Mouse (Mus musculus): ENCODE measurements around the gene Slc38a6.

Gene Slc38a6

DNA sequence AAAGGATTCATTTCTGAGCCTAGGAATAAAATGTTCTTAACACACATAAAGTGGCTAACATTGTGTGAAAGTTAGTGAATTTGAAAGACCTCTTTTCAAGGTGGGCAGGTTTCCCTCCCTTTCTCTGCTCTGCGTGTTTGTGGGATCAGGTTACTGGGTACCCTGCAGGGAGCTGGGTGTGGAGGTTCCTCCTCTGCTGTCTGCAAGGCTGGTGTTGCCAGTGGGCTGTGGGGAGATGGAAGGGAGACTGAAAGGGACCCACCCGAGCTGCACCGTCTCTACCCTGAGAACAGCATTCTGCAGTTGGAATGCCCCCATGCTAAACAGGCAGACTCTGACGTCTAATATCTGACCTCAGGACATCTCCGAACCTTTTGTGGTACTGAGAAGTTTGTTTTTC is 70.7 kb downstream of the Slc38a6 start:
- no peak for DNase-seq (ENCODE audit: extremely low spot score)

DNA sequence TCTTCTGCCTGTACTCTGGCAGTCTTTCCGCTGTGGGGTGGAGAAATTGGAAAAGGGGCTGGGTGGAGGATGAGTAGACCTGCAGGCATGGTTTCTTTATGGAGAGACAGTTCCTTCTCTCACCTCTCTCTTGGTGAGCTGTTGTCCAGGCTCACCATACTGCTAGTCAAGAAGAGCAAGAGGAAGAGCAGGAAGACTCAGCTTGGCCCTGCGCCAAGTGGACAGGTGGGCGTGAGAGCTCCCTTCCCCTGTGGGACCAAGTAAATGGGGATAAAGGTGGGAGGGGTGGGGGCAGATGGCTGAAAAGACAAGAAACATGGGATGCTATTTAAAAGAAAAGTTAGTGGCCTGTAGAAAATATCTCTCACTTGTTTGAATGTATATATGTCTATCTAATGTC is 71.2 kb downstream of the Slc38a6 start:
- DNase-seq (ENCODE audit: extremely low spot score), result no peak

DNA sequence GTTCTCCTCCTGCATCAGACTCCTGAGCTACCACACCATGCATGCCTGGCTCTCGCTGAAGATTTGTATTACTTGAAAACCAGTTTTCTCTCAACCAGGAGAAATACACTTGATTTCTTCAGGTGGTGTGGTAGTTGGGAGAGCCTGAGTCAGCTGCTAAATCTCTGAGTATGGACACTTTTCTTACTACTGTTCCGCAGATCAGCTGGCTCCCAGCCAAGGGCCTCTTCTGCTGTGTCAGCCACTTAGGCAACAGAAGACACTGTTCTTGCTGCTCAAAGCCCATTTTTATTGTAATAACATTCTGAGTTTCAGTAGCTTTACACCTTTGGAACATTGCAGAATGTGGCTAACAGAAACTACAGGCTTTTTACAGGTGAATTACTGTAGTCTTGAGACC is 72.1 kb downstream of the Slc38a6 start:
- no peak for DNase-seq (ENCODE audit: extremely low spot score)

DNA sequence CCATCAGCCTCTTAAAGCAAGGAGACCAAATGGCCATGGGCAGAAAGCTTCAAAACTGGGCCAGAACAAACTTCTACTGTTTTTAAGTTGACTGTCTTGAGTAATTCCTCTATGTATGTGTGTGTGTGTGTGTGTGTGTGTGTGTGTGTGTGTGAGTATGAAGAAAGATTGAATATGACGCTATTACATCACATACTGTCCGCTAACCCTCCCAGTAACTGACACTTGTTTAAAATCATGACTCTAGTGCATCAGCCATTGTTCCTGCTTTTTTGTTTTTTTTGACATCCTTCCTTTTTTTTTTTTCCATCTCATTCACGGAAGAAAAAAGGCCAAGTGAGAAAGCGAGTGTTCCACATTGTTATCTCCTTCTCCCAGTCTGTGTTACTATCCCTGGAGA is 72.9 kb downstream of the Slc38a6 start:
- DNase-seq (ENCODE audit: extremely low spot score), result no peak

DNA sequence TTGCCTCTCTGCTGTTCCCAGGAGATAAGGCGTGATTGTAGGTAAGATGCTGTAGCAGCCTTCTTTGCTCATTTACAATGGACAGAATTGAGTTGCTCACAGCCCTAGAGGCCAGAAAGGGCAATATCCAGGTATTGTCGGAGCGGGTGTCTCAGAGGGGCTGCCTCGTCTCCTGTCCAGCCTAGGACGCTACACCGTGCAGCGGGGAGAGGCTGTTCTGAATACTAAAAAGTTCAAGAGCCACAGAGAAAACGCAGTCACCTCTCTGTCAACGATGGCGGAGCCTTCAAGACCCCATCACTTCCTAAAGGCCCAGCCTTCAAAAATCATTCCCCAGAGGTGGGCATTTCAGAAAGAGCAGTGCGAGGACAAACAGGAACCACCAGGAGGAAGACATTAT is 74.6 kb downstream of the Slc38a6 start:
- DNase-seq (ENCODE audit: extremely low spot score), result no peak

DNA sequence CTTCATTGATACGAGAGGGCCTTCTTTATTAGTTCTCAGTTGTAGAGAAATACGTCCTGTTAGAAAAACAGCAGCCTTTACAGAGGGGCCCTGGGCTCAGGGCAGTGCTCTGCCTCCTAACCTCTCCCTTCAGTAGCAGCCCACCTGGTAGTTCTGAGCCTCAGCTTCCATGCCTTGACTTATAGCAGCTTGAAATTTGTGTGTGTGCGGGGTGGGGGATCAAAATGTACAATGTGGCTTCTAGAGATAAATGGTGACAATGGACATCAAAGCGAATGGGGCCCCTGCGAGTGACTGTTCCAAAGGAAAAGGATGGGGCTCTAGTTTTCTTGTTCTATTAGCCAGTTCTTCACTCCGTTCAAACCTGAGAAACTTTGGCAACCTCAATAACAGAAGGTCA is 76.8 kb downstream of the Slc38a6 start:
- no peak for DNase-seq (ENCODE audit: extremely low spot score)

DNA sequence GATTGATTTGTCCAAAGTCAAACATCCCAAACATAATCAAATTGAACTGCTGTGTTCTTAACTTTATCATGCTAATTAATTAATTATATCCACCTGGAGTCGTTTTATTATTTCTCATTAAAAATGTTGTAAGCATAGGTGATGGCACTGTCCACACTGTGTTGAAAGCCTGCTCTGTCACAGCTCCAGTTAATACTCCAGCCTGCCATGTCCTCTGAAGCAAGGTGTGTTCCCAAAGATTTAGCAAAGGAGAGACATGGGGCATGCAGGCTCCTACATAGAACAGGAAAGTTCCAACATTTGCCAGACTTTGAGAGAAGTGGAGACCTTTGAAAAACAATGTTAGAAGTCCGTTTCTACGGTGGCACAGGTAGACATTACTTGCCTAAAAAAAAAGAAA is 77.4 kb downstream of the Slc38a6 start:
- DNase-seq (ENCODE audit: extremely low spot score), result no peak

DNA sequence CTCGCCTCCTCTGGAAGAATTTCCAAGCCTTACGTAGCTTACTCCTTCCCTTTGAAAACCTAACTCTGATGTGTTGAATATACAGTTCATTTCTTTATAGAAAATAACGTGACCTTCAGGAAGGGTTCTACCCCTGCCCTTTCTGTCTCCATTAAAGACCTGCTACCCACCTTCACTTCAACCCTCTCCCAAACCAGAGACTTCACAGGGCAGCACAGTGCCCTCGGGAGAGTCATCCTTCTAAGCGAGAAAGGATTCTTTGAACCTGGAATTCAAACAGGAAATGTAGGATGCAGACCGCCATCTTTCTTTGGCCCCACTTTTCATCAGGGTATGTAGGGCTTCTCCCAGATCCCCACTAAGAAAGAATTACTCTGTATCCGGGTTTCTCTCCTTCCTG is 80.0 kb downstream of the Slc38a6 start:
- DNase-seq (ENCODE audit: extremely low spot score), result no peak

DNA sequence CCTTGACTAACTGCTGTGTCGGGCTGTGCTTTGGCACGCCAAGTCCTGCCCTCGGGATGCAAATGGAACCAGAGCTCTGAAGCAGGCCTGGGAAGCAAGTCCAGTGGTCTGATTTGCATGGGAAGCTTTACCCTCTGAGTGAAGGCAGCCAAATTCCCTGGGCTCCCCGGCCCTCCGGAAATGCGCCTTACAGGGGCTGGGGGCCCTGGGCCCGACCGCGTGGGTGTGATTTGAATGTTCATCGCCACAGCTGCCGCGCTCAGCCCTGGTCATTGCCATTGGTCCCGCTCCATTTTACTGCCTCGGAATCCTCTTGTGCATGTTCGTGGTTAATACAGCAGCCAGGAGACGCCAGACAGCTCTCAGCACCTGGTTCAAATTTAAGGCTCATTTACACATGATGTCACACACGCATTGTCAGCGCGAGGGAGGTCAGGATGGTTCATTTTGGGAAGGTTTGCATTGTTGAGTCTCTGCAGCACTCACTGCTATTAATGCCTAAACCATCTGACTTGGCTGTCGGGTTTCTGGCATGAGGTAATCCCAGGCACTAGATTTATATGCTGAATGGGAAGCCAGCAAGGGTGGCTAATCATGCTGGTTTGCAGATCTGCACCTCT is 81.0 kb downstream of the Slc38a6 start:
- DNase-seq (ENCODE audit: extremely low spot score), result peak; percentile 59

DNA sequence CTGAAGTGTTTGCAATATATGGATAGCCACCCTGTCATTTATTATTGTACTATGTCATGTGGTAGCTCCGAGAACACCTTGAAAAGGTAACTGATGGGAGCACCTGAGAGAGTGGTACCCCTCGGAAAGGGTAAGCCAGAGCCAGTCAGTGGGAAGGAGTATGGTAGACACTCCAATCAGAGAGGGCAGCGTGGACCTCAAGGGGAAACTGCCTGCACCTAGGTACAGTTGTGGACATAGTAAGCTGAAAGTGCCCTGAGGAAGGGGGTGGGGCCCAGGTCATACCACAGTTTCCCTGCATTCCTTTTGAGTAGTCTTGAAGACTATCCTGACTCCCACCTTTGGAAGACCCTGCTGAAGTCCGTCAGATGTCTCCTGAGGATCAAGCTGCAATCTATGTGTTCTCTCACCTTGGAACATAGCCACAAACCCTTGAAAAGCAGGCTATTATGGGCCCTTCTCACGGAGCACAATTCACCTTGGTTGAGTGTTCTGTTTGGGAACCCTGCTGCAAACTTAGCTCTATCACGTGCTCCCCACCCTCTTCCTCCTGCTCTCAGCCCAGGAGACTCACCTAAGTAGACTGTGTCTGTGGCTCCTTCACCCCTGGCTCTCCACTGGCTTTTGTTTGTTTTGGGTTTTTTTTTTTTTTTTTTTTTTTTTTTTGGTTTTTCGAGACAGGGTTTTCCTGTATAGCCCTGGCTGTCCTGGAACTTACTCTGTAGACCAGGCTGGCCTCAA is 82.5 kb downstream of the Slc38a6 start:
- no peak for DNase-seq (ENCODE audit: extremely low spot score)

DNA sequence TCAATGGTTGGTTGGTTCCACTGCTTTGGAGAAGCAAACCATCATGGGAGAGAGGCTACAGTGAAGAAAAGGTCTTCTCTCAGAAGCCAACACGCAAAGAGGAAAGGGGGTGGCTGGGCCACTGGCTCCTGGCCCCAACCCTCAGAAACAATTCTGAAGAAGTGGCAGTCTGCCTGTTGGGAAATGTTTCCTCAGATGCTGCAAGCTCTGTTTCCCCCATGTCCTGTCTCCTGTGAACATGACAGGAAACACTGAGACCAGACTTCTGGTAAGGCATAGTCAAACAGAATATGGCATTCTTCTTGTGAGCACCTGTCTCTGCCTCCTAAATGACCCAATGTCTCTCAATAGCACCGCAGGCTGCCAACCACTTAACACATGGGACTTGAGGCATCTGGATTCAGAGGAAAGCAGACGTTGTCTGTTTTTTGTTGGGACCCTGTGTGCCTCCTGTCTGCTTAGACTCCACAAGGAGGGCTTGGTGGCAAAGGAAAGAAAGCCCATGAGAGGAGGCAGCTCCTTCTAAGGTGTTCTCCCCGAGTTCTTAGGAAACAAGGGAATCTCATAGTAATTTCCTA is 83.9 kb downstream of the Slc38a6 start:
- DNase-seq (ENCODE audit: extremely low spot score), result no peak

DNA sequence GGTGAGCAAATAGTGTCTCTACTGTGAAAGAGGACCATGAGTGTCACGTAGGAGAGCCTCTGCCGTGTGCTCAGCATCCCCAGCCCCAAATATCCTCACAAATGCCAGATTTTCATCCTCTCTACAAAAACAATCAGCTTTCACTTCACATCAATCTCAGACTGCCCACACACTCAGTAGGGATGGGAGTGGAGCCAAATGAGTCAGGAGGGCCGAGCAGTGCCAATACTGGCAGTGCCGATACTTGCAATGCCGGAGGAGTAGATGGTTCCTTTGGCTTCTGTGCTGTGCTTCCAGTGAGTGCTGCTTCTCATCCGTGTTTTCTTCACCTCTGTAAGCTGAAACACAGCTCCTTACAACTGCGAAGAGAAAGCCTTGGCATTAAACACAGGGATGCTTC is 84.6 kb downstream of the Slc38a6 start:
- no peak for DNase-seq (ENCODE audit: extremely low spot score)

DNA sequence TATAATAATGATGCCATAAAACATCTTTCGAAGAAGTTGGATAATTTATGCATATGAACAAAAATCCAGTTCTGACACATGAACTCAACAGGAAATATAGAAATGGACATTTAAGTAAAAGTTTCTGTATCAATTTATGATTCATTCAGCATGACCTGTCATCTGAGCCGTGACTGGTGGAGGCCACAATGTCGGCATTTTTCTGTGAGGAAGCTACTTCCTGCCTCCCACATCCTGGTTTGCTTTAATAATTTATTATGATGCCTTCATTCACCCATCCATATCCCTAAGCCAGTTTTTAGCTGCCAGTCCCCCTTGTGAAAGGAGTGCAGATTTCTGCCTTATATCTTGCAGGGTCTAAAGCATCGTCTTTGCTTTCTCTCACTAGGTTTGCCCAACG is 91.4 kb downstream of the Slc38a6 start:
- no peak for DNase-seq (ENCODE audit: extremely low spot score)

DNA sequence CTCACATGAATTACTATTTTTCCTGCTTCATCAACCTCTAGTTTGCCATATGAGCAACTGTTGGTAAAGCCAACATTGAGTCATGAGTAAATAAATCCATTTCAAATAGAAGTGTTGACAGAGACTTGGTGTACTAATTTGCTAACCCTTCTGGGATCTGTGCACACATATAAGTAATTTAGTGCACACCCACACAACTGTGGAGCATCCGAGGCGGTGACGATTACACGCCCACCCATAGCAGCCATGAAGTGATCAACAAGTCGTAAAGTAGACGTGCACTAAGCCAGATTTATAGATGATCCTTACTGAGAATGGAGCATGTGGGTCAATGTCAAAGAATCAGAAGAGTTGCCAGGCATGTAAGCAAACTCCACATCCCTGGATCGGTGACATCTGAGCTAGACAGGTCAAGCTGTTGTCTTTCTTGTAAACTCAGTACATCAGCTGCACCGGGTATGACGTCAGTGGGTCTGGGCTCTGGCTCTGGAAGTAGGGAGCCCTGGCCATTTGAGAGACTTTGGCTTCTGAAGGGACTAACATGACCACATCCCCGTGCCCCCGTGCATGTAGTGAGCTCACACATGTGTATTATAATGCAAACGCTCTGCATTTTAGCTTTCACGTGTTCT is 92.3 kb downstream of the Slc38a6 start:
- no peak for DNase-seq (ENCODE audit: extremely low spot score)

DNA sequence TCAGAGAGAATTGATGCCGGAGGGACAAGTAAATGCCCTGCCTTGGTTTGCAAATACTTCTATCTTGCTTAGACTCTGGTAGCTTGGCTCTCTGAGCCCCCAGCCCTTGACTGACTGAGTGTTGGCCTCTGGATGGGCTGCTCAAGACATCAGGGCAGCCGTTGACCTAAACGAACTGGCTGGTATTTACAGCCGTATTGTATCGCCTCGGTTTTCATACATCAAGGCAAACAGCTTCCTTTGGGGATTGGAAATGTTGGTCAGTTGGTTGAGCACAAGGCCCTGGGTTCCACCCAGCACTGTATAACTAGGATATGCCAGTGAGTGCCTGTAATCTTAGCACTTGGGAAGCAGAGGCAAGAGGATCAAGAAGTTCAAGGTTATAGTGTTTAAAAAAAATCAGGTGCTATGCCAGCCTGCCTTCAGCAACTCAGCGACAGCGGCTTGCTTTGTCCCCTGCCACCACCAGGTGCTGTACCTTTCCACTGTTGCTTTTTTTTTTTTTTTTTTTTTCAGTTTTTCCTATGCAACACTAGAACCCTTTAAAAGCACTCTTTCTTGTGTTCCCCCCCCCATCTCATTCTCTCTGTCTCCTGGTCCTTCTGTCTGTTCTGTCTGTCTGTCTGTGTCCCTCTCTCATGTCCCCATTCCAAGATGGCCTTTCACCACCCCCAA is 94.2 kb downstream of the Slc38a6 start:
- no peak for DNase-seq (ENCODE audit: extremely low spot score)

DNA sequence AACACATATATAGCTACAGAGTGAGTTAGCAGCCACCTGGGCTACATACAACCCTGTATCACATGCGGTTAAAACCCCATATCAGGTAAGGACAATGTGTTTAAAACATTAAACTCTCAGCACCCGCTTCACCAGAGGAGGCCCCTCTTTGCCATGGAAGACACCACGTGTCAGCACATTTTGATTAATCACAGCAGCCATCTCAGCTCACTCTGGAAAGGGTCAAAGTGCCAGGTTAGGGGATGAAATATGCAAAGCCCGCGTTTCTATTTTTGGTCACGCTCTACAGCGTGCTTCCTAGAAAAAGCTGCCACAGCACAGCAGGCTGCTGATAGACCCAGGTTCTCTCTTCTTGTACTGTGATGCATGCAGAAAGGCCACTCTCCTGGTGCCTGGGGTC is 94.9 kb downstream of the Slc38a6 start:
- DNase-seq (ENCODE audit: extremely low spot score), result no peak

DNA sequence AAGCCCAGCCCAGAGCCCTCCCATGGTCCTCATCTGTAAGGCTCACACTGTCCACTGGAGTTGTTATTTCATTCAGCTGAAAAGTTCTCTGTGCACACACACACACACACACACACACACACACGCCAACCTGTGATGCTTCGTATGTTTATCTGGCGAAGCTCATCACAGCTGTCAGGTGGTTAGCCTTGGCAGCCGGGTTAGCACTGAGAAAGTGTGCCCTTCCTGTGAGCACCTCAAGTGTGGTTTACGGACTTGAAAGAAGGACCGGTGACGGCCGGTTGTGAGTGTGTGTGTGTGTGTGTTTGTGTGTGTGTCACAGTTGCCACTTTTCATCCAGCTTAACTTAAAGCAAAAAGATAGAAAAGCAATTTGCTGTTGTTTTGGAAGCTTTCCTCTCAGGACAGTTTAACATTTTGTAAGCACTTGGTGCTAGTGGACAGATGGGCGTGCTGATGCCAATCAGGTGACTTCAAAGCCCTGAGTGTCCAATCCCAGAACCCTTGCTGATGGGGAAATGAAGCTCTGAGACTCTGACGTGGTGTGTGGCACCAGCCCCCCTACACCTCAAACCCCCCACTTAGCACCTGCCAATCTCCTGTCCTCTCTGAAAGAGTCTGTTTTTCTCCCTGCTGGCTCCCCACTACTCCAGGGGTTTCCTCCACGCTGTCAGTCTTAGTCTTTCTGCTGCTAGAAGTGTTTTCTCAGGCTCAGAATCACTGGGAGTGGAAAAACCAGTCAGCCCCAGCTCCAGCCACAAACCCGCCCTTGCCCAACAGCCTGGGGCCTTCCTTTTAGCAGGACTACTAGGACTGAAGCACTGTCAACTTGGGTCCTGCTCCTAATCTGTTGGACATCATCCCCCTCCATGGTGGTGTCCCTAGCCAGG is 96.0 kb downstream of the Slc38a6 start:
- DNase-seq (ENCODE audit: extremely low spot score), result no peak

DNA sequence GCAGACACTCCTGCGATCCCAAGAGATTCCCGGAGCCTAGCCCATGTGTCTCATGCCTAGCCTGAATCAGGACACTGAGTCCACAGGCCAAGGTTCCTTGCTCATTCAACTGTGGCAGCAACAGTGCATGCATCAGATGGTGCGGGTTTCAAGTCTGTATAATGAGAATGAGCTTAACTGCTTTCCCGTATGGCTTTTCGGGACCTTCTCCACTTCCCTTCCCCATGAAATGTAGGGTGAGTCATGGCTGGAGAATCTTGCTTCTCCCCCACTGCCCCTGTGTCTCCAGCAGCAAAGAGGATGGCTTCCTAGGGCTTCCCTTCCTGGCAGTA is 96.6 kb downstream of the Slc38a6 start:
- no peak for DNase-seq (ENCODE audit: extremely low spot score)

DNA sequence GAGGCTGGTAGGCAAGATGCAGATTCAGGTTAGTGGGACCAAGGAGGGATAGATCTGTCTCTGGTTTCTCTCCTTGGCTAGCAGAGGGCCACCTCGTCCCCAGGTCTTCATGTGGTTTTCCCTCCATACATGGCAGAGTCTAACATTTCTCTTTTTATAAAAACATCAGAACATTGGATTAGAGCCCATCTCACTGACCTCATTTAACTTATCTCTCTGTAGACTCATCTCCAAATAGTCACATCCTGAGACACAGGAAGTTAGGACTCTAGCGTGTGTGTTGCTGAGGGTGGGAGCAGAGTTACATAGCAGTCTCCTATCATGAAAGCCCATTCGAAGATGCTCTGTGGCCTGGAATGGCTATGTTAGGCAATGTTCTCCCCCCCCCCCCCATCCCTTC is 97.3 kb downstream of the Slc38a6 start:
- DNase-seq (ENCODE audit: extremely low spot score), result no peak

DNA sequence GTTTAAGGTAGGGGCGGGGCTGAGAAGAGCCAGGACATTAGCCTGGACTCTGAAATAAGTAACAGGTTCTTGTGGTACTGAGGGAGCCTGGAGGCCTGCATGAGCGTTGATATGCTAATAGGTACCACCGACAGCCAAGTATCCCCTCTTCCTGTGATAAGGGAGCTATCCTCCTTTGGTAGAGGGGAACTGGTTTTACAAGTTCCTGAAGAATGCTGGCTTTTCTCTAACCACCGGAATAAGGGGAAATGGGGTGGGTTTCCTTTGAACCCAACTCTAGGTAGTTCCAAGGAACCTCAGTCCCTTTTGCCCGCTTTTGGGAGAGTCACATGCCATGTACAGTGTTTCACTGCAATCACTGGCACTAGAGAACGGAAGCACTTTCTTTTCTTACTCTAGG is 98.2 kb downstream of the Slc38a6 start:
- DNase-seq (ENCODE audit: extremely low spot score), result no peak

DNA sequence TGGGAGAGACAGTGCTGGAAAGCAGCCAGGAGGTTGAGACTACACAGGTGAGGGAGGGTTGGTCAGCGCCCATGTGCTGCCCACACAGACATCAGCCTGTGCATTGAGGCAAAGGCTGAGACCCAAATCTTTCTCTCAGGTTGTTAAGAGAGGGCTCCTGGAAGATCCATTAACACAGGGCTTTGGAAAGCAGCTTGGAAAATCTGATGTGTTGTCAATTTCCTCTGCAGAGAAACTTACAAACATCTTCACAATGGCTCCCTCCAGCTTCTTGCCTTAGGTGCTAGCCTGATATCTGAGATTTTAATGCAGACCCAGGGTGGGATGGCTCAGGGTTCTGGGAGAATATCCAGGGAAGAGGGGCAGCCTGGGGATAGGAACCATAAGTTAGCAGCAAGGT is 105.9 kb downstream of the Slc38a6 start:
- DNase-seq (ENCODE audit: extremely low spot score), result no peak

DNA sequence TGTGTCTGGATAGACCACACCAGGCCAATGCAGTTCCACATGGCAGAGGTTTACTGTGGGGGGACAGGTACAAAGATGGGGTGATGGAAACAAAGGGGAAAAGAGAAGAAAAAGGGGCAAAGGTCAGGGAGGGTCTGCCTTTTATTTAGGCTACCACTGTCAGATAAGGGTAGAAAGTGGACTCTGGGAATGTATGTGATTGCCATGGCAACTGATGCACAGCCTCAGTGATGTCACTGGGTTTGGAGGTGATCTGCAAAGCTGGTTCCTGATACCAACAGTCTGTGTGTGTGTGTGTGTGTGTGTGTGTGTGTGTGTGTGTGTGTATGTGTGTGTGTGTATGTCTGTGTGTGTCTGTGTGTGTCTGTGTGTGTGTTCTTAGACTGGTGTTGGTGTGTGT is 106.4 kb downstream of the Slc38a6 start:
- no peak for DNase-seq (ENCODE audit: extremely low spot score)
